Mouse (Mus musculus): ENCODE results near the gene Elf2.

- no peak for TF ChIP-seq CTCF (IDR thresholded peaks at IDR 0.05; ENCODE audit: insufficient read depth, low read length)
- TF ChIP-seq POLR2A (IDR thresholded peaks at IDR 0.05; ENCODE audit: borderline replicate concordance, extremely low read depth, low read depth, low read length): no peak
Observed at GRCm38 (mm10) chr3:51301583-51301982, 38.9 kb downstream of the Elf2 start.
